Mouse (Mus musculus): ENCODE results near the gene Pik3c2a.
A peak's percentile ranks its signal among the peaks of the same experiment; 100 is the strongest.
"Not testable (repeated sequence)": the region's sequence is repeated elsewhere in the genome, so short reads cannot be mapped to it uniquely, and the experiment has no call there.

Gene Pik3c2a

DNA sequence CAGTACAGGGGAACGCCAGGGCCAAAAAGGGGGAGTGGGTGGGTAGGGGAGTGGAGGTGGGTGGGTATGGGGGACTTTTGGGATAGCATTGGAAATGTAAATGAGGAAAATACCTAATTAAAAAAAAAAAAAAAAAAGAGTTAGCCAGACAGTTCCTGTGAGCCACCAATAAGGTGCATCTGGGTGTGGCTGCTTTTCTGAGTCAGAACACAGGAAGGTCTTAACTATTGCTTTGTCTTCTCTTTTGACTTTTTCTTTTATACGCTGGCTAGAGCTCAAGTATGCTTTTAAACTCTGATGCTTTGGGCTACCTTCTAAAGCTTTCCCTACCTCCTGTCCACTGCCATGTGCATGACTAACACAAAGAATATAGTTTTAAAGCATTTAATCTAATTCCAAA, 55.9 kb downstream of the Pik3c2a start:
- DNase-seq = not testable (repeated sequence)

DNA sequence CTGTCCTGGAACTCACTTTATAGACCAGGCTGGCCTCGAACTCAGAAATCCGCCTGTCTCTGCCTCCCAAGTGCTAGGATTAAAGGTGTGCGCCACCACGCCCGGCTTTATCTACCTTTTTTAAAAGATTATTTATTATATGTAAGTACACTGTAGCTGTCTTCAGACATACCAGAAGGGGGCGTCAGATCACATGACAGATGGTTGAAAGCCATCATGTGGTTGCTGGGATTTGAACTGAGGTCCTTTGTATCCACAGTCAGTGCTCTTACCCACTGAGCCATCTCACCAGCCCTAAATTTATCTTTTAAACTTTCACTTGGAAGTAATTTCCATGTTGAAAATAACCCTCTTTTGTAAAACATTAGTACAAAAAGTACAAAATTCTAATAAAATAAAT, 64.1 kb downstream of the Pik3c2a start:
- not testable (repeated sequence) for DNase-seq

DNA sequence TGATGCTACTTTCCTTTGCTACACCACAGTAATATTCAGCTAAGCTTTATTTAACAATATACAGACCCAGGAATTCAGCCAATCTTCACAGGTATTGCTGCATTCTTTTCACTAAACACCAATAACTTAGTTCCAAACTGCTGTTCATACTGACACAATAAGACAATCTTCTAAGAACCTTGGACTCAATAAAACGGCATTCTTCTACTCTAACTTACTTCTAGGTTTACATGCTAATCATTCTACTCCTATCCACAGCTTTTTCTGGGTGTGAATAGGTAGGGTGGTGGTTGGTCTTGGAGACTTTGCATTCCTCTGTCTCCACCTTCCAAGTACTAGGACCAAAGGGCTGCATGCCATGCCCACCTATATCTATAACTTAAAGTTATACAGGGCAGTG, 69.0 kb downstream of the Pik3c2a start:
- DNase-seq = no peak

DNA sequence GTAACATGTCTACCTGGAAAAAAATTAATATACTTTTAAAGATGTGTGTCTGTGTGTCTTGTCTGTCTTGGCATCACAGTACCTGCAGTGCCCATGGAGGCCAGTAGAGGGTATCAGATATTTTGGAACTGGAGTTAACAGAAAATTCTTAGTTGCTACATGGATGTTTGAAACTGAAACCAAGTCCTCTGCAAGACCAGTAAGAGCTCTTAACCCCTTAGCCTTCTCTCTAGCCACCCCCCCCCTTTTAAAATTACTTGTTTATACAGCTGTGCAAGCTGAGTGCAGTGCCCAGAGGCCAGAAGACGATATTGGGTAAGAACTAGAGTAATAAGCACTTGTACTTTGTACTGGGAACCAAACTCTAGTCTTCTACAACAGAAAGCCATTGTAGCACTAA, 107.0 kb downstream of the Pik3c2a start:
- DNase-seq = peak; percentile 42 to 60

DNA sequence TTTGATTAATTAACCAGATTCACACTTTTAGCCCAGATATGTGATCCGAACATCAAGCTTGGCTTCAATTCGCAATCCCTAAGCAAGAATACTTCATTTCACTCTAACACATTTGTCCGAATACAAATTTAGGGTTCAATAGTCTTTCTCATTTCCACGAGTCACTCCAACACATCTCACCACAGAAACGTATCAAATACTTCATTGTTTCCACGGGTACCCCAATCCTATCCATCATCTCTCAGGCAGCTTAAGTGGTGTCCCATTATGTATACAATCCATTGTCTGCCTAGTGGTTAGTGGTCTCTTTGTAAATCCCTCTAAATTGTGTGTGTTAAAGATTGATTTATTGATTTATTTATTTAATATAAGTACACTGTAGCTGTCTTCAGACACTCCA, 108.1 kb downstream of the Pik3c2a start:
- no peak for DNase-seq

DNA sequence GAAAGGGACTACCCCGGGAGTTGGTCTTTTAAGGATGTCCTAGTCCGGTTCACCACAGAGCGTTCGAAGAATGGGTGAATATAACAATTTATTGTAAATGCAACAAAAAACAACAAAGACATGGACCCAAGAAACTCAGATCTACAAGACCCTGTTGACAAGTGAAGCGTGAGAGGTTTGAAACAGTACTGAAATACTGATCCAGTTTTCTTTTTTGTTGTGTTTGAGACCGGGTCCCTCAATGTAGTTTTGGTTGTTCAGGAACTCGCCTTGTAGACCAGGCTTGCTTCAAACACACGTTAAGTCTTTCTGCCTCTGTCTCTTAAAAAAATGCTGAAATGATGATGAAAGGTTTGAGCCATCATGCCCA, 108.6 kb downstream of the Pik3c2a start:
- no peak for DNase-seq

DNA sequence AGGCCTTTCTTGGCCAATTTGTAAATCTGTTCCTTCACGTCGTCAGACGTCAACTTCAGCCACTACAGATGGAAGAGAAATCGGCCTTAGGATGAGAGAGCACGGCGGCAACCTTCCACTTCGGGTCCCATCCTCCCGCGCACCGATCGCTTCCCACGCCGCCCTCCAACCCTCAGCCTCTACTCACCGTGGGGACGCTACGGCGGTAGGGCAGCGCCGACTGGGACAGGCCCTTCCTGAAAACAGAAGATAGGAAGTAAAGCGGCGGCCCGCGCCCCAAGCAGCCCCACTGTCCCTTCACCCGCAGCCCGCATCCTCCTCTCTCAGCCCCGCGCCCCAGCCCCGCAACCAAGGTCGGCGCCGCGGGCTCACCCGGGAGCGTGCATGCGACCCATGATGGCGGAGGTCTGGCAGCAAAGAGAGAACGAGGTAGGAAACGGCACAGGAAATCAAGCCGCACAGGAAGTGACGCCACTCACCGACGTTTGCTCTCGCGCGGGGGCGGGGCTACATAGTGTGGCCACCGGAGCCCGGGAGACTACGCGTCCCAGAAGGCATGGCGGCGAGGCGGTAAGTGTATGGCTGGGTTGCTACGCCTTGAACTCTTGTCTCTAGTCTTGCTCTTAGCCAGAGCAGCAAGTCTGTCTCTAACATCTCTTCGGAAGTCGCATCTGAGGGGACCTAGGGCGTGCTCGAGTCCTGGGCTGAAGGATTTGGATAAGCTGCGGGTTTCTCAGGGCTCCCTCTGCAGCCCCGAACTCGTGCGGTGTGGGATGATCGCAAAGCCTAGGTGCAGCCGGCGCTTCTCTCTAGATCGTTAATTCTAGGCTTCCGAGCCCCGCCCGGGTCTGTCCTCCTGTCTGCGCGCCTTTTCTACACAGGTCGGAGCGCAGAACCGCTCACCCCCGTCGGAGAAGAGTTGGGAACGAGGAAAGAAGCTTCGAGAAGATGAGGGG, 109.3 kb downstream of the Pik3c2a start, which contains the start of gene Rps13:
TSS of gene Rps13 (minus strand) at position 483 of the 956 bp plus-strand sequence.
- DNase-seq = peak; percentile 97 to 98

DNA sequence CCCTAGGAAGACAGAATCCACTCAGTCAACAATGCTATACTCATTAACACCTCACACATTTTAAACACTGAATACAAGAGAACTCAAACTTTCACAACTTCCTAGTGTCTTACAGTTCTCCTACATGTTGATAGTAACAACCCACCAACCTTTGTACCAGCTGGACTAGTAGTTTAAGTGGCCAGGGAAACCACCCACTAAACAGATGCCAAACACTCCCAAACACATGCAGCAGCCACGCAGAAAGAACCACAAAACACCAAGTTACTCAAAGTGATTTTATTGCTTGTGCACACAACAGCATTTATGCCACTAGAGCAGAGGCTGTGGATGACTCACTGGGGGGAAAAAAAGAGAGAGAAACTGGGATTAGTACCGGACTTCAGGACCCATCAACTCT, 112.0 kb downstream of the Pik3c2a start:
- DNase-seq = no peak

DNA sequence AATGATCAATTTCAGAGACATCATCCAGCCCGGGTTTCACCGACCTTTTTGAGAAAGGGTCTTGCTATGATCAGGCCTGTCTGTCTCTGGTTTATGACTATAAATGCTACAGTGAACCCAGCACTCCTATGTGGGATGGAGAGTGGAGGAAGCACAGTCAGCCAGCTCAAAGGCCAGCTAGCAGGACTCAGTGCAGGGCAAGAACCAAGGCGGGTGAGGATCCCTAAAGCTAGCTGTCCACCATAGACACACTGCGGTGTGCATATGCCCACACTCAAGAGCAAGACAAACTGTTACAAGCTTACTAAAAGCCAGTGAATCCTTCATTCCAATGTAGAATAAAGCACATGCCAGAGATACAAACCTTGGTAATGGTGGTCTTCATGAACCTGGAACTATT, 113.4 kb downstream of the Pik3c2a start:
- DNase-seq = no peak

DNA sequence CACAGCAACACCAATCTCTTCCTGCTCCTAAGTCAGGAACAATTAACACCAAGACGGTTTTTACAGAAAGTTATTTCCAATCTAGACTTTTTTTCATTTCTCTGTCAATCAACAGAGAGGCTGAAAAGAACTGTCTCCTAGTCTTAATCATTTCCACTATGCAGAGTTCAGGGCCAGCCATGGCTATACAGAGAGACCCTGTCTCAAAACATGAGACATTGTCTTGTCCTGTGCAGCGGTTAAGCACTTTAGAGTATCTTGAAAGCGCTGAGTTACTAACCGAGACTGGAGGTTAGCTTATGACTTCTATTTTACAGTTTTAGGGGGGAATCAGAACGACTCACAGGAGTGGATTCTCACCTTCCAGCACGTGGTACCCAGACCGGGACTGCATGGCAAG, 114.5 kb downstream of the Pik3c2a start:
- no peak for DNase-seq

DNA sequence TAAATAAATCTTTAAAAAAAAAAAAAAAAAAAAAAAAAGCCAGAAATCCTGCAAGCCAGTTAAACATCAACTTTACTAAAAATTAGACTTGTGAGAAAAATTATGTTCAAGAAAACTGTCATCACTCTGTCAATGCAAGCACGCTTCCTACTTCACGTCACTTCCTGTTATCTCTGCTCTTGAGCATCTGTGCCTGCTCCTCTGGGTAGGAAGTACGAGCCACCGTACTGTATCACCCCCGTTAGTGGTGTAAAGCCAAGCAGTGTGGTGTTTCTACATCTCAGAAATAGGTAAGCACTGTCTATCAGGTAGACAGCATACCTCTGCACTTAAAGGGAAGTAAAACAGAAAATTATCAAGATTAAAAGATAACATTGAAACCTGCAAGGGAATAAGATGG, 115.3 kb downstream of the Pik3c2a start:
- no peak for DNase-seq

DNA sequence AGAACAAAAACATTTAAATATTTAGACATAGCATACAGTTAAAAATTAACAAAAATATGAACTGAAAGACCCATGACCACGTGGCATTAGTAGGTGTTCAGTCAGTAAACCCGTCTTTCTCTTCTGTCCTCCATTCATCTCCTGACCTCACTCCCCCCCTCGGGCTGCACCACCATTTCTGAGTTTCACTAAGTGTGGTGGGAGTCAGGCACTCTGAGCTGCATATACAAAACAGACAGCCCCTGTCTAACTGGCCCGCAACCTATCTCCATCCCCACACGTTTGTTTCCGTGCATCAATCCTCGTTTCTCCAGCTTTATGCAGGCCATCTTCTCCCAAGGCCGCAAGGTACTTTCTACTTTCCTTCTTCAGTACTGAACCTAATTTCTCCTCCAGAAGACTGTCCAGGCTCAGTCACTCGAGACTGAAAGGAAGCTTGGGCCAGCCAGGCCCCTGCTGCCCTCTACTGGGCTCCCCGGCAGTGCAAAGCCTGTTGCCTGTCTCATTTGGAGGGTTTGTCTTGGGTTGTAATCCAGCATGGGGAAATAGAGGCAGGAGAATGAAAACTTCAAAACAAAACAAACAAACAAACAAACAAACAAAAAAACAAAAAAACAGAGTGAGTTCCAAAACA, 119.8 kb downstream of the Pik3c2a start:
- peak; percentile 52 to 66 for DNase-seq

DNA sequence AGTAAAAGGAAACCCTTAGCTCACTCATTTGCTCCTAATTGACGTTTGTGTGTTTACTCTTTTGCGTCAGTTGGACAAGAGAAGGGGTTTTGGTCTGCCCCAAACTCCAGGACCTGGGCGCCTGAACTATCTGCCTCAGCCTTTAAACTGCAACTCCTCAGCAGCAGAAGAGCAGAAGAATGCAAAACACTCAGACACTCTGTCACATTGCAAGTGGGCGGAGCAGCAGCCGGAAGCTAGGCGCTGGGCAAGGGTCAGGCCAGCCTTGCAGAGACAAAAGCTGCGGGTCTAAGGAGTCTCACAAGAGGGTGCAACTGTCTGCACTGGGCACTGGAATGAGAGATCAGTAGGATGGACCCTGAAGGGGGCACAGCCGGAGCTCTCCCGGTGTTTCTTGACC, 133.8 kb downstream of the Pik3c2a start:
- DNase-seq = no peak

DNA sequence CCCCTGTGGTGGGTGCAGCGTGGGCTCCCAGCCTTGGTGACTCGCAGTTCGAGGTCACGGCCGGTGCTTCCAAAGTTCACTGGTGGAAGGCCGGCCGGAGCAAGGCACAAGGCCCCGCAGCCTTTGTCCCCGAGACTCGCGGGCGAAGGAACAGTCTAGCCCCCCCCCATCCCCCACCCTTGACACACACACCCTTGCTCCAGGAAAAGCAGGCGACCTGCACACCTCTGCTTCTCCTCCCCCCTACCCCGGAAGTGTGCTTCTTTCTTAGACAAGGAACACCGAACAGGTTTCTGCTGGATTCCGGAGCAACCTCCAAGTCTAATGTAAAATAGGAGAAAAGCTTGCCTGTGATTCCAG, 134.6 kb downstream of the Pik3c2a start:
- no peak for DNase-seq

DNA sequence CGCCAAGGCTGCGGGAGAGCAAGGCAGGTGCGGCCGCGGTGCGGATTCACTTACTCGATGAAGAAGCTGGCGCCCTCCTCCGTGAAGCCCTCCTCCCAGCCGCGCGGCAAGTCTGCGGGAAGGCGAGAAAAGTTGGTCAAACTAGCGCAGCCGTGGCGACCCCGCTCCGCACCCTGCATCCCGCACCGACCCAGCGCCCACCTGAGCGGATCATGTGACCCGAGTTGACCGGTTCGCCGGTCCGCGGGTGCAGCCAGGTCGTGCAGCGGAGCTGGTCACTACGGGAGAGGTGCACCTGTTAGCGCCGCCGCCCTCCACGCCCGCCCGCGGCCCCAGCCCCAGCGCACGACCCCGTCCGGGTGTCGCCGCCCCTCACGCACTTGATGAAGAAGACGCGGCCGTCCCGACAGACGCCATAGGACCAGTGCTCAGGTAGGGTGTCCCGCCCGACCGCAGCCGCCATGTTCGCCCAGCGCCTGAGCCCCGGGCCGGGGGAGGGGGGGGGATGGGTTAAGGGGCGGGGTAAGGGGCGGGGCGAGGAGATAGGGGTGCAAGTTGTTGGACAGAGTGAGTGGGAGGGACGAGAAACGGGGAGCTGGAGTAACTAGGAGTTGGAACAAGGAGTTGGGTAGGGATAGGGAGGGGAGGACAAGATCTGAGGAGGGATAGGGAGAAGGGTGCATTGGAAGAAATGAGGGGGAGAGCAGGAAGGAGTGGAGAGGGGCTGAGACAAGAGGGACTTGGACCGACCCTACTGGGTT, 135.2 kb downstream of the Pik3c2a start, which contains the start of gene Plekha7:
TSS of gene Plekha7 (minus strand) at position 506 of the 761 bp plus-strand sequence.
- DNase-seq = peak; percentile 10 to 21

DNA sequence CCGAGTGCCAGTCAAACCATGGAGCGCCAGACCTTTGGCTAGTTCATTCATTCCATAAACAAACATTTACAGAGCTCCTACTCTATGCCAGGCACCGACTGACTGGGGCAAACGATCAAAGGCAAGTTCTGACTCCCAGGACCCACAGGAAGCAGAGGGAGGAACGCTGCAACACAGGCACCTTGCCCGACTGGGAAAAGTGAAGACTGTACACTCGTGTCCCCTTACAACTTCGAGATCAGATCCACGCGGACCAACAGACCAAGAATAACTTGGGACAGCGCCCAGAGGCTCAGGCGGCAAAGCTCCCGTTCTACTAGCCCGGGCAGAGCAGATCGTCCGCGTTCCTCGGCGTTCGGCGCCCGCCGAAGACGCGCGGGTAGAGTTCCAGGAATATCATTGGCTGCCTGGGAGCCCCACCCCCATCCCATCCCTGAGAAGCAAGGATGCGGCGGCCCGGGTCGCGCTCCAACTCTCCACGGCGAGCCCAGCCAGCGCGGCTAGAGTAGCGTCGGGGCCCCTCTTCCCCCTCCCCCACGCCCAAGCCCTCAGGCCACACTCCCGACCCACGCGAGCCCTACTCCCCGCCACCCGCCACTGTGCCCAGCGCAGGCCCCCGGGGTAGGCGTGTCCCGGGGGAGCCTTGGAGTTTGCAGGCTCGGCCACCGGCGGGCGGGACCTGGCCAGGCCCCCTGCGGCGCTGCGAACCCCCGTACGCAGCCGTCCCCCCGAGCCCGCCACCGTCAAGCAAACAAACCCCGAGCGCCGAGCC, 136.0 kb downstream of the Pik3c2a start:
- peak; percentile 53 to 56 for DNase-seq

DNA sequence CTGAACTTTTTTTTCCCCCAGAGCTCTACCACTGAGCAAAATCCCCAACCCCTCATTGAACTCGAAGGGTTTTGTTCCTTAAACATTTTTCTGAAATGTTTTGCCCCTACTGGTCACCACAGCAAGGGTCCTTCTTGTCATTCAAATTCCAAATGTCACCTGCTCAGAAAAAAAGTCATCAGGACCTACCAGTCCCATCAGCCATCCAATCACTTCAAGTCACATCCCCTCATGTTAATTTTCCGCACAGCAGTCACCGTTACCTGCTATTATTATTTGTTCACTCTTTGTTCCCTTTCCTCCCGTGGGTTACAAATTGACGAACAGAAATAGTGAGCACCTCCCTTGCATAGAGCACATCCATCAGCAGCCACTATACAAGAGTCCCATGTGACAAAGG, 136.6 kb downstream of the Pik3c2a start:
- DNase-seq = no peak

DNA sequence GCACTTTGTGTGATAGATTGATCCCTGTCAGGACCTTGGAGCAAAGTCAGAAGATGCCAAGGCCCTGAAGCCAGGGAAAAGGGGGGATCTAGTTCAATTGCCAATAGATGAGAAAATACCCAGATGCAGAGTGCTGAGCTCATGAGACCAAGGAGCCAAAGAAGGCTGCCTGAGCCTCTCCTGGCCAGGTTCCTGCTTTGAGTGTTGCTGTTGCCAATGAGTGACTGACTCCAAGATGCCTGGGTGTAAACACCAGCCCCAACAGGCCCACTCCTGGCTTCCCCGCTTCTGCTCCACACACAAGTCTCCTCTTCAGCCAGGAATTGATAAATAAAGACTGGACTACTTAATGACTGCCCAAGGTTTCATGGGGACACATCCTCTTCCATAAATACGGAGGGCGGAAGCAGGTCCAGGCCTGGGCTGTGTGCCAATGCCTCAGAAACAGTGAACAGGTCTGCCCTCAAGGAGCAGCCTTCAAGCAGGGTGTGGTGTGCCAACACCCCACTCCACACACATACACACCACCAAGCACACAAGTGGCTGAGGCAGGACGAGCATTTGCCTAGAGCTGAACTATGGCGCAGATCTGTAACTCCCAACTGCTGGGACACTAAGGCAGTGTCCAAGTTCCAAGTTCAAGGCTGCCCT, 141.5 kb downstream of the Pik3c2a start:
- DNase-seq = no peak

DNA sequence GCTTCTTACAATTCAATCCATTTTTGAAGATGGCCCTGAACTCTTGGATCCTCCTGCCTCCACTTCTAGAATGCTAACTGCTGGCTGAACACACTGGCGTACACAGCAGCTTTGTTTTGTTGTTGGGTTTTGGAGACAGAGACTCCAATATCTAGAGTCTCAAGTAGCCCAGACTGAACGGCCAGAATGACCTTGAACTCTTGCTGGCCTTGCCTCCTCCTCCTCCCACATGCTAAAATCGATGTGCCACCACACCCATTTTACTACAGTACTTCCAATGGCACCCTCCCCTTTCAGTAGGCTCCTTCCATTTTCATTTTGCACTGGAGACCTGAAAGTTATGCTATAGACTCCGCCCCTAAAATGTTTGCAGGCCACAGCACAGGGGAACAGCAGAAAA, 142.1 kb downstream of the Pik3c2a start:
- no peak for DNase-seq

DNA sequence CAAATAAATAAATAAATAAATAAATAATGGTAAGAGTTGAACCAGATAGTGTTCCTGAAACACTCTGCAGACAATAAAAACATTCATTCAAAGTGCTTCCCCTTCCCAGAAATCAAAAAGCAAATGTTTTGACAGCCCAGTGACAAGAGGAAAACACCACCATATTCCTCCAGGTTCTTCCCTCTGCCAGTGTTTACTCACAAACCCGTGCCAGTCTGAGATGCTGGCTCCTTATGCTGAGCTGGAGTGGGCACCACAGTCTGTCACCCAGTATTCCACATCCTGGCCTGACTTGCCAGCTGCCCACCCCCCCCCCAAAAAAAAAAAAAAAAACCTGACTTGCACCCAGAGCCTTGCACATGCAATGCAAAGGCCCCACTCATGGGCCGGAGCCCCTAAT, 144.4 kb downstream of the Pik3c2a start:
- DNase-seq = no peak

DNA sequence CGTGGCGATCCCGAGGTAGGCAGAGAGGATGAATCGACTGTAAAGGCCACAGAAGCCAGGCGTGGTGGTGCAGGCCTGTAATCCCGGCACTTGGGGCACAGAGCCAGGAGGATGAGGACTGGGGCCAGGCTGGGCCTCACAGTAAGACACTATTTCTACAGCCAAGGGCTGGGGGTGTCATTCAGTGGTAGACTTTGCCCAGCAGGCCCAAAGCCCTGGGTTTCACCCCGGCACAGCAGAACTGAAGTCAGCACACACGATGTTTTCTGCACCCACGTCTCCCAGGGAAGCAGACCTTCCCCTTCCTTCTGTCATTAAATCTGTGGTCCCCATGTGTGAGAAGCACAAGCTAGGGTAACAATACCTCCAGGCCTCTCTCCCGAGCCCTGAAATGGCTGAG, 144.9 kb downstream of the Pik3c2a start:
- DNase-seq = peak; percentile 13 to 16

DNA sequence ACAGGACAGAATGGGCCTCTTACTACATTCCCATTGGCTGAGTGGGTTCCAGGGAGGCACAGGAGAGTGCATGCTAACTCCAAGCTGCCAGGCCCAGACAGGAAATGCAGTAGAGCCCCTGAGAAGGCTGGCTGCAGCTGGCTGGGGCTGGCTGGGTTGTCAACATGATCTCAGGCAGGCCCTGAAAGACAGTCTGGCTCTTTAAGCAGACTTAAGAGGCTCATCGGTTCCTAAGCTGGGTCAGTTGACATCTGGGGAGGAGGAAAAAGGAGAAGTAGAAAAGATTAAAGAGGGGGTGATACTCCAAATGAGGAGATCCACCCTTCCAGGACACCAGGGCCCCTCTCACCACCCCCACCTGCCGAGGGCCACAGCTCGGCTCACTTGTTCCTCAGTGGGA, 148.3 kb downstream of the Pik3c2a start:
- no peak for DNase-seq
